Mouse (Mus musculus) forebrain, embryonic 12.5 days (tissue): ENCODE data around the gene Dusp27. TPM values are rescaled to one million over a fixed set of nuclear protein-coding genes. Genes with fewer than 3 reads are reported as not detected.

Experiments
- ATAC-seq: fragments of 200-750 bp; cut with Nextera tagmentation; 2 replicates; pipeline ENCODE4 v1.8.0; 2017; ENCODE audit warnings: moderate TSS enrichment; ENCODE audit not compliant: low FRiP score
- H3K27ac ChIP-seq: fragments of 300-500 bp; sonication (generic); 2 replicates; pipeline ENCODE4 v1.5.1; 2016; ENCODE audit warnings: mild to moderate bottlenecking
- H3K27me3 ChIP-seq: fragments of 300-500 bp; sonication (generic); 2 replicates; pipeline ENCODE4 v1.6.1; 2016; ENCODE audit warnings: mild to moderate bottlenecking
- H3K36me3 ChIP-seq: fragments of 300-500 bp; sonication (generic); replicated peaks from 2 replicates; pipeline ENCODE4 v1.6.1; 2016; ENCODE audit warnings: mild to moderate bottlenecking
- H3K4me1 ChIP-seq: fragments of 300-500 bp; sonication (generic); 2 replicates; pipeline ENCODE4 v1.6.1; 2016
- H3K4me2 ChIP-seq: fragments of 300-500 bp; sonication (generic); 2 replicates; pipeline ENCODE4 v1.6.1; 2016; ENCODE audit warnings: mild to moderate bottlenecking, moderate library complexity
- H3K4me3 ChIP-seq: fragments of 300-500 bp; sonication (generic); replicated peaks from 2 replicates; pipeline ENCODE4 v1.5.1; 2016; ENCODE audit warnings: mild to moderate bottlenecking
- H3K9ac ChIP-seq: fragments of 300-500 bp; sonication (generic); 2 replicates; pipeline ENCODE4 v1.6.1; 2016; ENCODE audit warnings: mild to moderate bottlenecking
- H3K9me3 ChIP-seq: fragments of 300-500 bp; sonication (generic); 2 replicates; pipeline ENCODE4 v1.6.1; 2016
- WGBS: fragments of 180-500 bp; shearing (Covaris S2); methylation state at CpG from one replicate; pipeline ENCODE4 v1.1.7; 2016; 5-methylcytosine and 5-hydroxymethylcytosine counted together
- polyA plus RNA-seq: library from polyadenylated mRNA; unstranded; fragments of >200 nt; fragmentation: Nextera tagmentation; extraction: Ambion mirVana; gene quantifications from 2 replicates; pipeline ENCODE4 v1.2.1, GENCODE M21; 2016

Dusp27 gene
- polyA plus RNA-seq, 1 experiment from 2014 or later = 1.8 TPM

- ATAC-seq = no peak
- no peak overlapping the region for H3K4me3 ChIP-seq
- H3K9ac ChIP-seq = peak overlapping the region; percentile 29; the same call in 1 of the 2 replicates
- WGBS = 55% methylated on average over 19 of the region's 19 CpGs
- no peaks in the 10 kb centered on the region for H3K36me3 ChIP-seq
- peaks cover 10% of the 10 kb centered on the region; the same call in 1 of the 2 replicates for H3K4me1 ChIP-seq
- H3K27me3 ChIP-seq = no peaks in the 10 kb centered on the region
- H3K9me3 ChIP-seq = no peaks in the 10 kb centered on the region
- no peak overlapping the region for H3K4me2 ChIP-seq
- no peak overlapping the region for H3K27ac ChIP-seq
Measured at GRCm38 (mm10) chr1:166088446-166089170, 39.1 kb downstream of the Dusp27 start.

- 84% methylated on average over 6 of the region's 6 CpGs for WGBS
- H3K27ac ChIP-seq = no peak overlapping the region
- no peak overlapping the region for H3K4me2 ChIP-seq
- no peak overlapping the region for H3K9ac ChIP-seq
- no peaks in the 10 kb centered on the region; the same call in 1 of the 2 replicates for H3K4me1 ChIP-seq
- H3K36me3 ChIP-seq = no peaks in the 10 kb centered on the region; the same call in 1 of the 2 replicates
- H3K27me3 ChIP-seq = no peaks in the 10 kb centered on the region
- no peak for ATAC-seq
- H3K9me3 ChIP-seq = no peaks in the 10 kb centered on the region
- no peak overlapping the region for H3K4me3 ChIP-seq
Measured at GRCm38 (mm10) chr1:166077052-166077735, 50.5 kb downstream of the Dusp27 start.

GRCm38 (mm10) chr1:166067856-166068440 lies 59.8 kb downstream of the Dusp27 start:
- no peak overlapping the region for H3K4me3 ChIP-seq
- WGBS = 83% methylated on average over 2 of the region's 2 CpGs

GRCm38 (mm10) chr1:166063870-166064269 lies 63.9 kb downstream of the Dusp27 start:
- 90% methylated on average over 3 of the region's 3 CpGs for WGBS
- H3K27ac ChIP-seq = no peak overlapping the region
- no peak for ATAC-seq
- H3K4me3 ChIP-seq = no peak overlapping the region
- H3K36me3 ChIP-seq = no peaks in the 10 kb centered on the region
- H3K27me3 ChIP-seq = no peaks in the 10 kb centered on the region
- H3K9ac ChIP-seq = no peak overlapping the region
- no peak overlapping the region for H3K4me2 ChIP-seq
- H3K4me1 ChIP-seq = no peaks in the 10 kb centered on the region
- 0 out of 2 replicates have a peak, but pooled peaks cover 3% of the 10 kb centered on the region for H3K9me3 ChIP-seq

More at GRCm38 (mm10) chr1:166067856-166068440, 59.8 kb downstream of the Dusp27 start:
- no peaks in the 10 kb centered on the region for H3K27me3 ChIP-seq
- no peaks in the 10 kb centered on the region for H3K4me1 ChIP-seq
- no peaks in the 10 kb centered on the region for H3K36me3 ChIP-seq
- 0 out of 2 replicates have a peak, but pooled peaks cover 3% of the 10 kb centered on the region for H3K9me3 ChIP-seq
- H3K4me2 ChIP-seq = no peak overlapping the region
- H3K27ac ChIP-seq = no peak overlapping the region
- H3K9ac ChIP-seq = no peak overlapping the region
- no peak for ATAC-seq

GRCm38 (mm10) chr1:166061532-166061931 lies 66.2 kb downstream of the Dusp27 start:
- 89% methylated on average over 3 of the region's 3 CpGs for WGBS
- no peaks in the 10 kb centered on the region for H3K9me3 ChIP-seq
- no peak for ATAC-seq

GRCm38 (mm10) chr1:166060406-166060805 lies 67.3 kb downstream of the Dusp27 start:
- ATAC-seq = no peak
- H3K4me2 ChIP-seq = no peak overlapping the region
- H3K27me3 ChIP-seq = peaks cover 5% of the 10 kb centered on the region; the same call in 1 of the 2 replicates
- no peaks in the 10 kb centered on the region for H3K9me3 ChIP-seq
- H3K27ac ChIP-seq = no peak overlapping the region
- 82% methylated on average over 1 of the region's 1 CpGs for WGBS
- H3K9ac ChIP-seq = no peak overlapping the region
- no peak overlapping the region for H3K4me3 ChIP-seq
- no peaks in the 10 kb centered on the region for H3K36me3 ChIP-seq
- peaks cover 12% of the 10 kb centered on the region for H3K4me1 ChIP-seq

More at GRCm38 (mm10) chr1:166061532-166061931, 66.2 kb downstream of the Dusp27 start:
- Histone ChIP-seq H3K4me1 (peaks cover under 1% of the 10 kb centered on the region; the same call in 1 of the 2 replicates), H3K4me3 (no peak overlapping the region), H3K27ac (no peak overlapping the region), H3K9ac (no peak overlapping the region), H3K36me3 (no peaks in the 10 kb centered on the region), H3K27me3 (no peaks in the 10 kb centered on the region), H3K4me2 (no peak overlapping the region)

GRCm38 (mm10) chr1:166056098-166056756 lies 71.5 kb downstream of the Dusp27 start:
- ATAC-seq = no peak
- H3K9ac ChIP-seq = no peak overlapping the region
- peaks cover 12% of the 10 kb centered on the region; the same call in 1 of the 2 replicates for H3K27me3 ChIP-seq
- H3K4me3 ChIP-seq = no peak overlapping the region
- H3K27ac ChIP-seq = no peak overlapping the region
- H3K36me3 ChIP-seq = no peaks in the 10 kb centered on the region
- no peak overlapping the region for H3K4me2 ChIP-seq
- H3K9me3 ChIP-seq = no peaks in the 10 kb centered on the region
- peaks cover 24% of the 10 kb centered on the region for H3K4me1 ChIP-seq
- WGBS = 16% methylated on average over 9 of the region's 9 CpGs

GRCm38 (mm10) chr1:166053285-166053955 lies 74.3 kb downstream of the Dusp27 start:
- Histone ChIP-seq H3K4me3 (no peak overlapping the region), H3K27me3 (peaks cover 21% of the 10 kb centered on the region), H3K36me3 (no peaks in the 10 kb centered on the region), H3K9ac (no peak overlapping the region), H3K27ac (no peak overlapping the region), H3K4me2 (peak overlapping the region; percentile 6; the same call in 1 of the 2 replicates), H3K9me3 (no peaks in the 10 kb centered on the region), H3K4me1 (peaks cover 36% of the 10 kb centered on the region)
- WGBS = 31% methylated on average over 10 of the region's 10 CpGs
- no peak for ATAC-seq

GRCm38 (mm10) chr1:166049046-166049827 lies 78.5 kb downstream of the Dusp27 start:
- Histone ChIP-seq H3K9me3 (no peaks in the 10 kb centered on the region), H3K36me3 (no peaks in the 10 kb centered on the region), H3K4me2 (peak overlapping the region; percentile 89), H3K27ac (0 out of 2 replicates have a peak overlapping the region, but pooled peaks have one; percentile 32), H3K4me1 (peaks cover 57% of the 10 kb centered on the region), H3K9ac (no peak overlapping the region), H3K4me3 (peak overlapping the region; percentile 44), H3K27me3 (peaks cover 32% of the 10 kb centered on the region)
- ATAC-seq = 0 out of 2 replicates have a peak, but pooled peaks have one; percentile 34
- 15% methylated on average over 11 of the region's 11 CpGs for WGBS

GRCm38 (mm10) chr1:166048230-166048911 lies 79.4 kb downstream of the Dusp27 start:
- WGBS = 2% methylated on average over 23 of the region's 23 CpGs
- Histone ChIP-seq H3K36me3 (no peaks in the 10 kb centered on the region), H3K4me1 (peaks cover 63% of the 10 kb centered on the region), H3K9me3 (no peaks in the 10 kb centered on the region), H3K27me3 (peaks cover 29% of the 10 kb centered on the region), H3K4me3 (peak overlapping the region; percentile 44), H3K4me2 (peak overlapping the region; percentile 89), H3K27ac (0 out of 2 replicates have a peak overlapping the region, but pooled peaks have one; percentile 42), H3K9ac (peak overlapping the region; percentile 45)
- no peak for ATAC-seq
